Mouse (Mus musculus) lung, postnatal 0 days (tissue): ENCODE measurements around the gene Coro2b.

ENCODE experiments used
- CTCF ChIP-seq: IDR thresholded peaks from 2 replicates; pipeline ENCODE4 v1.5.1; 2016; ENCODE audit warnings: antibody characterized with exemption, mild to moderate bottlenecking
- EP300 ChIP-seq: IDR thresholded peaks from 2 replicates; pipeline ENCODE4 v1.6.1; 2016; ENCODE audit warnings: antibody characterized with exemption, mild to moderate bottlenecking, control low read depth

- TF ChIP-seq EP300 (no peak), CTCF (no peak)
Measured at GRCm38 (mm10) chr9:62562236-62562635, 25.4 kb upstream of the Coro2b start.
